Mouse (Mus musculus): ENCODE measurements at regions not wholly inside any gene's neighbourhood (a gene's known extent, or its start where the extent isn't known, plus 50 kb on each side); places are given as distances from the start of the nearest gene placed in this dataset.

DNA sequence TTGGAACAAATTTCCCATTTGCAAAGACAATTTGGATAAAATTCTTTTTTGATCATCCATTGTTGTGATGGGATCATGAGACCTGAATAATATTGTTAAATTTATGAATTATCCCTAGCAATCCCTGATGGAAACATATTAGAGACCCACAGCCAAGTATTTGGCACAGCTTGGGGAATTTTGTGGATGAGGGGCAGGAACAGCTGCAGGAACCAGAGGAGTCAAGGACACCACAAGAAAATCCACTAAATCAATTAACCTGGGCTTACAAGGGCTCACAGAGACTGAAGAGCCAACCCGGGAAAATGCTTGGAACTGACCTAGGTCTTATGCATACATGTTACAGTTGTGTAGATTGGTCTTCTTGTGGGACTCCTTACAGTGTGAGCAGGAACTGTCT, 311.6 kb upstream of the Robo2 start:
- TF ChIP-seq CTCF (IDR thresholded peaks at IDR 0.05) (no peak), EP300 (IDR thresholded peaks at IDR 0.05) (no peak)
